Mouse (Mus musculus): ENCODE measurements at regions not wholly inside any gene's neighbourhood (a gene's known extent, or its start where the extent isn't known, plus 50 kb on each side); places are given as distances from the start of the nearest gene placed in this dataset.

GRCm38 (mm10) chr15:60657572-60657971 lies 196.0 kb downstream of the Fam84b start:
- TF ChIP-seq POLR2A (IDR thresholded peaks at IDR 0.05; ENCODE audit: borderline replicate concordance, extremely low read depth, low read depth, low read length) = no peak
- TF ChIP-seq CTCF (IDR thresholded peaks at IDR 0.05; ENCODE audit: insufficient read depth, low read length) = no peak

All from lung, adult 2 months (tissue).